Mouse (Mus musculus): Measurements from ENCODE around the gene Bglap.

DNA sequence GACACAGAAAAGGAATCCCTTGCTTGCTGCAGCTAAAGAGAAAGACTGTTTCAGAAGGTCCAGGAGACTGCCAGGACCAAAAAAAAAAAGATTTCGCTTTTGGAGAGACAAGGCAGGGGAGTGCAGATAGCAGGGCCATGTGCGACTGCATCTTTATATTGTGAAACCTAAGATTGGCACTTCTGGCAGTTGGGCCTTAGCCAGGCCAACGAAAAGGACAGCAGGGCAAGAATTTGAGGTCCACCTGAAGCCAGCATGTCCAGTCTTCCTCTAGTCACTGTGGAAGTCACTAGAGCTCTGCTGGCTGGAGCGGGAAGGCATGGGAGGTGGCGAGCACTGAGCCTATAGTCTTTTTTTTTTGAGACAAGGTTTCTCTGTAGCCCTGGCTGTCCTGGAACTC, 24.7 kb upstream of the Bglap start:
- TF ChIP-seq CTCF (IDR thresholded peaks at IDR 0.05; ENCODE audit: insufficient read depth, low read length) (no peak), POLR2A (IDR thresholded peaks at IDR 0.05; ENCODE audit: borderline replicate concordance, extremely low read depth, low read depth, low read length) (no peak)

Measured in lung, adult 2 months (tissue).